Mouse (Mus musculus): Measurements from ENCODE around the gene Lrrc23. TPM values are rescaled to one million over a fixed set of nuclear protein-coding genes. Genes with fewer than 3 reads are reported as not detected.

Lrrc23 gene
- total RNA-seq, 2 experiments from 2014 or later = 0.17 TPM; not detected in 1

GRCm38 (mm10) chr6:124770013-124770412 is 9.5 kb downstream of the Lrrc23 start:
- ATAC-seq (replicated peaks; ENCODE audit: poor library complexity) = no peak

- peak; percentile 62 for ATAC-seq (replicated peaks; ENCODE audit: poor library complexity)
These were observed 10.3 kb downstream of the Lrrc23 start, which contains the start of gene Eno2 for GRCm38 (mm10) chr6:124769101-124769765. Eno2 (minus strand) TSS chr6:124769673.

- peak; percentile 33; the same call in 1 of the 2 replicates for ATAC-seq (replicated peaks; ENCODE audit: poor library complexity)
These were observed 10.9 kb downstream of the Lrrc23 start for GRCm38 (mm10) chr6:124768704-124769044.

- ATAC-seq (replicated peaks; ENCODE audit: poor library complexity) = peak; percentile 49
These were observed 11.4 kb downstream of the Lrrc23 start for GRCm38 (mm10) chr6:124767920-124768703.

- no peak for ATAC-seq (replicated peaks; ENCODE audit: poor library complexity)
These were observed 12.0 kb downstream of the Lrrc23 start for GRCm38 (mm10) chr6:124767536-124767919.

- no peak for ATAC-seq (replicated peaks; ENCODE audit: poor library complexity)
These were observed 13.6 kb downstream of the Lrrc23 start for GRCm38 (mm10) chr6:124765951-124766350.

- peak; percentile 90 for ATAC-seq (replicated peaks; ENCODE audit: poor library complexity)
These were observed 20.3 kb downstream of the Lrrc23 start for GRCm38 (mm10) chr6:124759259-124759658.

- ATAC-seq (replicated peaks; ENCODE audit: poor library complexity) = no peak
These were observed 20.7 kb downstream of the Lrrc23 start for GRCm38 (mm10) chr6:124758849-124759232.

- no peak for ATAC-seq (replicated peaks; ENCODE audit: poor library complexity)
These were observed 21.3 kb downstream of the Lrrc23 start for GRCm38 (mm10) chr6:124757909-124758848.

GRCm38 (mm10) chr6:124757351-124757880 is 22.1 kb downstream of the Lrrc23 start:
- no peak for ATAC-seq (replicated peaks; ENCODE audit: poor library complexity)

- ATAC-seq (replicated peaks; ENCODE audit: poor library complexity) = peak; percentile 42
These were observed 22.7 kb downstream of the Lrrc23 start for GRCm38 (mm10) chr6:124756652-124757350.

- peak; percentile 30 for ATAC-seq (replicated peaks; ENCODE audit: poor library complexity)
These were observed 23.5 kb downstream of the Lrrc23 start, which contains the start of the genes Gm45234 and Atn1 for GRCm38 (mm10) chr6:124755831-124756595. Gm45234 (minus strand) TSS chr6:124756021. Atn1 (minus strand) TSS chr6:124756524.

- no peak for ATAC-seq (replicated peaks; ENCODE audit: poor library complexity)
These were observed 24.2 kb downstream of the Lrrc23 start for GRCm38 (mm10) chr6:124755306-124755705.

- no peak for ATAC-seq (replicated peaks; ENCODE audit: poor library complexity)
These were observed 25.7 kb downstream of the Lrrc23 start for GRCm38 (mm10) chr6:124753861-124754260.

- ATAC-seq (replicated peaks; ENCODE audit: poor library complexity) = no peak
These were observed 29.1 kb downstream of the Lrrc23 start for GRCm38 (mm10) chr6:124750405-124750804.

- no peak for ATAC-seq (replicated peaks; ENCODE audit: poor library complexity)
These were observed 32.6 kb downstream of the Lrrc23 start for GRCm38 (mm10) chr6:124746654-124747632.

- ATAC-seq (replicated peaks; ENCODE audit: poor library complexity) = no peak
These were observed 33.3 kb downstream of the Lrrc23 start for GRCm38 (mm10) chr6:124746296-124746605.
